Mouse (Mus musculus) CH12.LX (cell line): ENCODE data around the gene Lrp10. TPM values are rescaled to one million over a fixed set of nuclear protein-coding genes. Genes with fewer than 3 reads are reported as not detected.

Experiments
- DNase-seq: peaks from one replicate; pipeline ENCODE4 v3.0.0-alpha.2; 2013; ENCODE audit errors: extremely low read depth
- H3K27ac ChIP-seq: 2 replicates; pipeline ENCODE4 v1.5.1; 2012; ENCODE audit warnings: low read depth, mild to moderate bottlenecking, control low read depth, moderate library complexity; ENCODE audit not compliant: insufficient read depth
- H3K27me3 ChIP-seq: replicated peaks from 2 replicates; pipeline ENCODE3; 2012; ENCODE audit warnings: inconsistent platforms
- H3K36me3 ChIP-seq, 2 experiments: replicated peaks in 1 of 2; 2 replicates each; pipeline versions ENCODE3 to v1.6.1; 2012; ENCODE audit warnings: inconsistent platforms in 1 of 2, low read length in 1 of 2, mild to moderate bottlenecking in 1 of 2, mixed read lengths in 1 of 2, moderate library complexity in 1 of 2; ENCODE audit not compliant: control insufficient read depth in 1 of 2, insufficient read depth in 1 of 2
- H3K4me1 ChIP-seq, 2 experiments: 2 replicates each; pipeline ENCODE4 v1.6.1; 2012; ENCODE audit warnings: inconsistent platforms in 1 of 2, moderate library complexity in 1 of 2; ENCODE audit not compliant: insufficient read depth in 2 of 2, control insufficient read depth in 1 of 2
- H3K4me2 ChIP-seq: 2 replicates; pipeline ENCODE4 v1.6.1; 2012; ENCODE audit warnings: low read depth, mild to moderate bottlenecking, control low read depth; ENCODE audit not compliant: poor library complexity, insufficient read depth, severe bottlenecking
- H3K4me3 ChIP-seq, 3 experiments: fragments of 150-350 bp in 1 of 3; sonication (generic) in 1 of 3; replicated peaks in 1 of 3; 2 replicates each; pipeline versions ENCODE3 to v1.5.1; 2011 to 2012; ENCODE audit warnings: low read depth in 2 of 3, low read length in 2 of 3, mild to moderate bottlenecking in 2 of 3, moderate library complexity in 2 of 3, control low read depth in 1 of 3, improper control_type of control experiment in 1 of 3, inconsistent platforms in 1 of 3, mixed read lengths in 1 of 3; ENCODE audit not compliant: poor library complexity in 1 of 3
- H3K79me2 ChIP-seq: replicated peaks from 2 replicates; pipeline ENCODE4 v1.6.1; 2012; ENCODE audit warnings: mild to moderate bottlenecking, moderate library complexity; ENCODE audit not compliant: control insufficient read depth, poor library complexity, insufficient read depth, severe bottlenecking; ENCODE audit errors: extremely low read depth
- H3K9ac ChIP-seq: 2 replicates; pipeline ENCODE4 v1.6.1; 2012; ENCODE audit warnings: low read depth, mild to moderate bottlenecking, control low read depth, moderate library complexity; ENCODE audit not compliant: insufficient read depth
- H3K9me3 ChIP-seq: replicated peaks from 2 replicates; pipeline ENCODE3; 2012; ENCODE audit warnings: low read length, inconsistent platforms, mixed read lengths
- BHLHE40 ChIP-seq: IDR thresholded peaks from 2 replicates; pipeline ENCODE4 v1.6.1; 2011; ENCODE audit warnings: mild to moderate bottlenecking, low read depth, low read length, improper control_type of control experiment
- CHD2 ChIP-seq: IDR thresholded peaks from 2 replicates; pipeline ENCODE4 v1.6.1; 2011; ENCODE audit warnings: low read length, improper control_type of control experiment
- CTCF ChIP-seq, 2 experiments: IDR thresholded peaks in 1 of 2; conservative IDR thresholded peaks in 1 of 2; 2 replicates each; pipeline ENCODE4 v1.5.1; 2011 to 2012; ENCODE audit warnings: low read depth in 2 of 2, low read length in 2 of 2, improper control_type of control experiment in 1 of 2, inconsistent platforms in 1 of 2, mild to moderate bottlenecking in 1 of 2, moderate library complexity in 1 of 2
- E2F4 ChIP-seq: IDR thresholded peaks from 2 replicates; pipeline ENCODE4 v1.6.1; 2011; ENCODE audit warnings: low read depth, low read length, improper control_type of control experiment; ENCODE audit not compliant: insufficient replicate concordance
- ELF1 ChIP-seq: IDR thresholded peaks from 2 replicates; pipeline ENCODE4 v1.6.1; 2014; ENCODE audit warnings: low read depth, mild to moderate bottlenecking, inconsistent platforms, low read length, improper control_type of control experiment
- EP300 ChIP-seq: IDR thresholded peaks from 2 replicates; pipeline ENCODE4 v1.6.1; 2011; ENCODE audit warnings: low read length, improper control_type of control experiment
- ETS1 ChIP-seq: conservative IDR thresholded peaks from 2 replicates; pipeline ENCODE4 v1.6.1; 2012; ENCODE audit warnings: low read depth, mild to moderate bottlenecking, inconsistent platforms, low read length, improper control_type of control experiment, moderate library complexity
- GABPA ChIP-seq: IDR thresholded peaks from 2 replicates; pipeline ENCODE4 v1.6.1; 2012; ENCODE audit warnings: low read depth, low read length, improper control_type of control experiment, inconsistent platforms; ENCODE audit not compliant: insufficient replicate concordance
- HCFC1 ChIP-seq: IDR thresholded peaks from 2 replicates; pipeline ENCODE4 v1.6.1; 2012; ENCODE audit warnings: low read depth, mild to moderate bottlenecking, inconsistent platforms, low read length, improper control_type of control experiment
- JUND ChIP-seq: conservative IDR thresholded peaks from 2 replicates; pipeline ENCODE4 v1.6.1; 2011; ENCODE audit warnings: low read depth, low read length, improper control_type of control experiment
- MAX ChIP-seq: IDR thresholded peaks from 2 replicates; pipeline ENCODE4 v1.6.1; 2011; ENCODE audit warnings: low read length, improper control_type of control experiment
- MAZ ChIP-seq: IDR thresholded peaks from 2 replicates; pipeline ENCODE4 v1.6.1; 2012; ENCODE audit warnings: low read depth, mild to moderate bottlenecking, inconsistent platforms, low read length, improper control_type of control experiment, moderate library complexity
- NELFE ChIP-seq: IDR thresholded peaks from 2 replicates; pipeline ENCODE4 v1.6.1; 2011; ENCODE audit warnings: low read depth, low read length, improper control_type of control experiment
- NRF1 ChIP-seq: IDR thresholded peaks from 2 replicates; pipeline ENCODE4 v1.6.1; 2014; ENCODE audit warnings: low read depth, mild to moderate bottlenecking, inconsistent platforms, low read length, improper control_type of control experiment, moderate library complexity
- RAD21 ChIP-seq: IDR thresholded peaks from 2 replicates; pipeline ENCODE4 v1.6.1; 2011; ENCODE audit warnings: low read depth, mild to moderate bottlenecking, low read length, improper control_type of control experiment, moderate library complexity
- RCOR1 ChIP-seq: conservative IDR thresholded peaks from 2 replicates; pipeline ENCODE4 v1.6.1; 2012; ENCODE audit warnings: low read depth, mild to moderate bottlenecking, inconsistent platforms, low read length, improper control_type of control experiment
- TCF12 ChIP-seq: IDR thresholded peaks from 2 replicates; pipeline ENCODE4 v1.6.1; 2014; ENCODE audit warnings: low read depth, mild to moderate bottlenecking, inconsistent platforms, low read length, improper control_type of control experiment
- UBTF ChIP-seq: IDR thresholded peaks from 2 replicates; pipeline ENCODE4 v1.6.1; 2012; ENCODE audit warnings: low read depth, mild to moderate bottlenecking, inconsistent platforms, low read length, improper control_type of control experiment, moderate library complexity
- USF2 ChIP-seq: conservative IDR thresholded peaks from 2 replicates; pipeline ENCODE4 v1.6.1; 2011; ENCODE audit warnings: low read depth, low read length, improper control_type of control experiment
- ZC3H11A ChIP-seq: IDR thresholded peaks from 2 replicates; pipeline ENCODE4 v1.6.1; 2012; ENCODE audit warnings: low read depth, mild to moderate bottlenecking, inconsistent platforms, low read length, improper control_type of control experiment
- ZMIZ1 ChIP-seq: IDR thresholded peaks from 2 replicates; pipeline ENCODE4 v1.6.1; 2012; ENCODE audit warnings: low read depth, mild to moderate bottlenecking, inconsistent platforms, low read length, improper control_type of control experiment
- ZNF384 ChIP-seq: IDR thresholded peaks from 2 replicates; pipeline ENCODE4 v1.6.1; 2012; ENCODE audit warnings: low read depth, low read length, improper control_type of control experiment, inconsistent platforms
- dilution Hi-C: fragments of 300-500 bp; cut with MboI; formaldehyde crosslinking; loops from 2 replicates; pipeline ENCODE4 v1.14.3; 2020; ENCODE audit warnings: low sequenced_read_pairs; ENCODE audit not compliant: extremely low pct_unique_long_range_greater_than_20kb, extremely low pct_ligation_motif_present
- in situ Hi-C: fragments of 300-500 bp; cut with MboI; formaldehyde crosslinking; loops from 3 replicates; pipeline ENCODE4 v1.14.3; 2019; ENCODE audit warnings: low sequenced_read_pairs, low pct_ligation_motif_present, low pct_unique_long_range_greater_than_20kb, mixed read lengths
- polyA plus RNA-seq: library from polyadenylated mRNA; unstranded; fragments of >175 nt; gene quantifications from 2 replicates; pipeline ENCODE4 v1.2.1, GENCODE M21; 2012; ENCODE audit warnings: low read depth; ENCODE audit not compliant: insufficient read length
- total RNA-seq, 2 experiments: library from RNA; depleted of rRNA; stranded (reverse); fragments of 300-350 nt in 1 of 2; fragments of >200 nt in 1 of 2; gene quantifications; 2 replicates each; pipeline ENCODE4 v1.2.3; 2012 to 2014

Gene Lrp10
- total and polyA plus RNA-seq, 3 experiments: 28.7 to 79.8 (median 60.0) TPM

DNA sequence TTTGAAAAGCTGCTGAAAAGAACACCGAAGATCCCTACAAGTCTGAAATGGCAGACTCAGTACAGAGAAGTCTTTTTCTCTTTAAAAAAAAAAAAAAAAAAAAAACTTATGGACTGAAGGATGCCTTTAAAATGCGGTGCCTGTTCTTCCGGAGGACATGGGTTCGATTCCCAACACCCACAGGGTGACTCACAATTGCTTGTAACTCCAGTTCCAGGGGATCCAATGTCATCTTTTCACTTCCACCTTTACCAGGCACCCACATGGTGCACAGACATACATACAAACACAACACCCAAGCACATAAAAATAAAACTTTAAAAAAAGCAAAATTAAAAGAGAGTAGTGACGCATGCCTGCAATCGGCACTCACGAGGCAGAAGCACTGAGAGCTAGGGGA, 36.2 kb upstream of the Lrp10 start:
- peaks cover 0 to 25% of the 10 kb centered on the region in 2 experiments; a peak in 2 of 4 replicates for H3K4me1 ChIP-seq
- peak overlapping the region; percentile 98; the same call in 1 of the 2 replicates for H3K9ac ChIP-seq
- H3K36me3 ChIP-seq: peaks cover 13 to 29% of the 10 kb centered on the region in 2 experiments
- H3K79me2 ChIP-seq: no peaks in the 10 kb centered on the region
- H3K4me2 ChIP-seq: peak overlapping the region; percentile 95
- dilution Hi-C loops (no loop called here), in situ Hi-C loops (no loop called here)
- no peak for DNase-seq
- TF ChIP-seq NRF1 (no peak), TCF12 (no peak), GABPA (no peak), MAZ (no peak), UBTF (no peak), JUND (no peak), ZC3H11A (no peak), RCOR1 (no peak), USF2 (no peak), CTCF (conservative IDR thresholded peaks at IDR 0.05 in 1 of 2, IDR thresholded peaks at IDR 0.05 in 1 of 2; ENCODE audit: low read depth in 2 of 2, low read length in 2 of 2) (no peak)
- no peaks in the 10 kb centered on the region for H3K9me3 ChIP-seq
- H3K4me3 ChIP-seq: peak overlapping the region in 2 of 3 experiments; percentile 78 to 86
- no peak overlapping the region for H3K27ac ChIP-seq
- no peaks in the 10 kb centered on the region for H3K27me3 ChIP-seq

DNA sequence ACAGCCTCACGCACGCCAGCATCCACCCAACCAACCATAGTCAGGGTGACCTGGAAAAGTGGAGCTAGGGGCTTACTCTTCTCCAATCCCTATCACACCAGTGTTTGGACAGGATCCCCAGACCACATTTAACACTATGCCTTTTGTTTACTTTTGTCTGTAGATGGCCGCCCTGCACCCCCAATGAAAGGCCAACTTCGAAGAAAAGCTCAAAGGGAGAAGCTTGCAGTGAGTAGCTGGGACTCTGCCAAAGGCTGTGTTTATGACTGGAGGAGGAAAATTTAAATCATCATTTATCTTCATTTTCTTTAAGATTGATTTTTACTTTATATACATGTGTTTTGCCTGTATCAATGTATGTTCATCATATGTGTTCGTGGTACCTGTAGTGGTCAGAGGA, 35.5 kb upstream of the Lrp10 start:
- peaks cover 2 to 27% of the 10 kb centered on the region in 2 experiments; a peak in 2 of 4 replicates for H3K4me1 ChIP-seq
- in situ Hi-C loops: no loop called here
- no peak overlapping the region for H3K9ac ChIP-seq
- H3K4me3 ChIP-seq: no peak overlapping the region
- H3K9me3 ChIP-seq: no peaks in the 10 kb centered on the region
- no peaks in the 10 kb centered on the region for H3K79me2 ChIP-seq
- dilution Hi-C loops: no loop called here
- no peak overlapping the region for H3K27ac ChIP-seq
- no peak for DNase-seq
- H3K27me3 ChIP-seq: no peaks in the 10 kb centered on the region
- no peak overlapping the region for H3K4me2 ChIP-seq
- TF ChIP-seq RAD21: no peak
- peaks cover 13 to 29% of the 10 kb centered on the region in 2 experiments for H3K36me3 ChIP-seq

DNA sequence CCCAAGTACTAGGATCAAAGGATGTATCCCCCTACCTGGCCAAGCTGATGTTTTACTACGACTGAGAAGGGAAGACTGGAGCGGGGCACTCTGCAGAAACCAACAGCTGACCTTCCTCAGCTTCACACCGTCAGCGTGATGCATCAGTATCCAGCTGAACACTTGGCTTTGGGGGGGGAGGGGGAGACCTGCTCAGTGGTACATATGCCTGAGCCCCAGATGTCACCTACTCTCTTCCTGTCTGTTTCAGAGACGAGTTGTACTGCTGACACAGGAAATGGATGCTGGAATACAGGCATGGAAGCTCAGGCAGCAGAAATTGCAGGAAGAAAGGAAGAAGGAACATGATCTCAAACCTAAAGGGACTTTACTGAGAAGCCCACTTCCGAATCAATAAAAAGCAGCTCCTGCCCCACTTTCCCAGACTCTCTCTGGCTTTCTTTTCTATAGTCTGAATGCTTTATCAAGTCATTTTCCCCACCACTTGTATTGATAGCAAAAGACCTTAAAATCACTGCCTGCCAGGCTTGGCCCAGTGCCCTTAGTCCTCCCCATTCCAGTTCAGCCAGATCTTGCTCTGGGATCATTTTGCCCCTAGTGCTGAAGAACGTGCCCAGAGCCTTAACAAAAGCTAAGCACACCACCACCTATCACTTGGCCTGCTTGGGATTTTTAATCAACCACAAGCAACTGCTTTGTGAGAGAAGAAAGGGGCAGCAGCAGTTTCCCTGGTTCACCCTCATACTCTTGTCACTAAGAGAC, 34.4 kb upstream of the Lrp10 start:
- H3K27me3 ChIP-seq: no peaks in the 10 kb centered on the region
- H3K4me3 ChIP-seq: no peak overlapping the region
- H3K4me2 ChIP-seq: no peak overlapping the region
- H3K9me3 ChIP-seq: no peaks in the 10 kb centered on the region
- TF ChIP-seq BHLHE40: no peak
- no peak for TF ChIP-seq CTCF (conservative IDR thresholded peaks at IDR 0.05 in 1 of 2, IDR thresholded peaks at IDR 0.05 in 1 of 2; ENCODE audit: low read depth in 2 of 2, low read length in 2 of 2)
- no peak for TF ChIP-seq ZNF384
- no peak for TF ChIP-seq HCFC1
- TF ChIP-seq UBTF: no peak
- TF ChIP-seq EP300: no peak
- no peak for TF ChIP-seq ZMIZ1
- no peak for TF ChIP-seq NELFE
- no peak for TF ChIP-seq MAX
- TF ChIP-seq JUND: no peak
- TF ChIP-seq E2F4: no peak
- no peak for TF ChIP-seq RAD21
- no peak for TF ChIP-seq CHD2
- no peak for TF ChIP-seq ELF1
- TF ChIP-seq NRF1: no peak
- no peak for TF ChIP-seq ETS1
- no peak for DNase-seq
- dilution Hi-C loops (no loop called here), in situ Hi-C loops (loop anchor here (10.0 kb wide), 1 partner anchor 195 kb away; no protein-coding TSS in a partner anchor)
- H3K9ac ChIP-seq: no peak overlapping the region
- no peaks in the 10 kb centered on the region for H3K79me2 ChIP-seq
- peaks cover 2 to 34% of the 10 kb centered on the region in 2 experiments; a peak in 2 of 4 replicates for H3K4me1 ChIP-seq
- no peak overlapping the region for H3K27ac ChIP-seq
- peaks cover 13 to 29% of the 10 kb centered on the region in 2 experiments for H3K36me3 ChIP-seq
